Mouse (Mus musculus) lung, embryonic 16.5 days (tissue): ENCODE data around the gene Gnat2. TPM values are rescaled to one million over a fixed set of nuclear protein-coding genes. Genes with fewer than 3 reads are reported as not detected.

ENCODE experiments used
- ATAC-seq: fragments of 200-750 bp; cut with Nextera tagmentation; 2 replicates; pipeline ENCODE4 v1.8.0; 2017; ENCODE audit warnings: low read depth, mild to moderate bottlenecking, moderate library complexity
- H3K27ac ChIP-seq: fragments of 300-500 bp; sonication (generic); 2 replicates; pipeline ENCODE4 v1.5.1; 2014; ENCODE audit warnings: mild to moderate bottlenecking, control low read depth, low read length
- H3K27me3 ChIP-seq: fragments of 300-500 bp; sonication (generic); 2 replicates; pipeline ENCODE4 v1.6.1; 2014; ENCODE audit warnings: low read depth, low read length, mixed read lengths; ENCODE audit not compliant: control insufficient read depth, insufficient read depth
- H3K36me3 ChIP-seq: fragments of 300-500 bp; sonication (generic); 2 replicates; pipeline ENCODE4 v1.6.1; 2014; ENCODE audit warnings: low read length; ENCODE audit not compliant: control insufficient read depth, insufficient read depth
- H3K4me1 ChIP-seq: fragments of 300-500 bp; sonication (generic); replicated peaks from 2 replicates; pipeline ENCODE4 v1.6.1; 2014; ENCODE audit warnings: low read length, mixed read lengths; ENCODE audit not compliant: control insufficient read depth, insufficient read depth
- H3K4me2 ChIP-seq: fragments of 300-500 bp; sonication (generic); 2 replicates; pipeline ENCODE4 v1.6.1; 2014; ENCODE audit warnings: low read depth, low read length, control low read depth
- H3K4me3 ChIP-seq: fragments of 300-500 bp; sonication (generic); 2 replicates; pipeline ENCODE4 v1.5.1; 2014; ENCODE audit warnings: mild to moderate bottlenecking, low read length, control low read depth
- H3K9ac ChIP-seq: fragments of 300-500 bp; sonication (generic); 2 replicates; pipeline ENCODE4 v1.6.1; 2014; ENCODE audit warnings: low read length, control low read depth
- H3K9me3 ChIP-seq: fragments of 300-500 bp; sonication (generic); 2 replicates; pipeline ENCODE4 v1.6.1; 2016; ENCODE audit warnings: low read length; ENCODE audit not compliant: control insufficient read depth
- WGBS: fragments of 180-500 bp; shearing (Covaris S2); extraction: QIAGEN DNeasy Blood & Tissue Kit; methylation state at CpG from one replicate; pipeline ENCODE4 v1.1.7; 2014; 5-methylcytosine and 5-hydroxymethylcytosine counted together
- polyA plus RNA-seq: library from polyadenylated mRNA; unstranded; fragments of >200 nt; fragmentation: Nextera tagmentation; extraction: Ambion mirVana; gene quantifications from 2 replicates; pipeline ENCODE4 v1.2.1, GENCODE M21; 2015

Gene Gnat2
- polyA plus RNA-seq, 1 experiment from 2014 or later, result 0.80 TPM

DNA sequence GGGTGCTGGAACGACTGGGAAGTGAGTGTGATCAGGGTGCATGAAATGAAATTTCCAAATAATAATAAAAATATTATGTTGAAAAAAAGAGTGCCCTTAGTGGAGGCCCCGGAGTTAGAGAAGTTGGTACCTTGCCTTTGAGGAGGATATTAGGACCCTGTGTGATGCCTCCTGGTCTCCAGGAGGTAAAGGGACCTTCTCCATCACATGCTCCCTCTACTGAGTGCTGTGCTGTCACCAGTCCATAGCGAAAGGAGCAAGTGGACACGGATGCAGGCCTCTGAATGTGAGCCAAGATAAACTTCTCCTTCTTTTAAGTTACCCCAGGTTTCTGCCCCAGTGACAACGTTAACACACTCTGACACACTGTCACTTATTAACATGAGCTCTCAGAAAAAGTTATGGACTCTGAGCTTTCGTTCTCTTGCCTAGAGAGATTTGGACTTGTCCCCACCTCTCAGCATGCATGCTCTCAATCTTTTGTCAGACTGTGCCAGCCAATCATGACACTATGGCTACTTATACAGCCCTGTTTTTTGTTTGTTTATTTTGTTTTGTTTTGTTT, 25.1 kb upstream of the Gnat2 start:
- Histone ChIP-seq H3K9me3 (no peaks in the 10 kb centered on the region), H3K4me1 (no peaks in the 10 kb centered on the region), H3K9ac (no peak overlapping the region), H3K27ac (no peak overlapping the region), H3K4me3 (no peak overlapping the region), H3K27me3 (no peaks in the 10 kb centered on the region), H3K36me3 (no peaks in the 10 kb centered on the region), H3K4me2 (no peak overlapping the region)
- no peak for ATAC-seq
- 49% methylated on average over 6 of the region's 6 CpGs for WGBS

DNA sequence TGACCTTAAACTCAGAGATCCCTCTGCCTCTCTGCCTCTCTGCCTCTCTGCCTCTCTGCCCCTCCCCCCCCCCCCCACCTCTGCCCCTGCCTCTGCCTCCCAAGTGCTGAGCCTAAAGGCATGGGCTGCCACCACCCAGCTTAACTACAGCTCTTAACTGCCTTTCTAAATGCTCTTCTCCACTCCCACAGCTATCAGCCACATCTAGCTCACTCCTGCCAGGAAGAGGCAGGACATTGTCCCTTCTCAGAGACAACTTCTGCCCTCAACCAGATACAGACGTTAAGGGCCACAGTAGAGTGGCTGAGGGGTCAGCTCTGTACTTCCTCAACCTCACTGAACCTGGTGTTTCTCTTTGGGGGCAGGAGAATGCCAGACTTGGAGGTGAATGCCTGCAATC, 23.8 kb upstream of the Gnat2 start:
- ATAC-seq, result no peak
- Histone ChIP-seq H3K27ac (no peak overlapping the region), H3K9ac (no peak overlapping the region), H3K9me3 (no peaks in the 10 kb centered on the region), H3K4me2 (no peak overlapping the region), H3K36me3 (no peaks in the 10 kb centered on the region), H3K4me1 (no peaks in the 10 kb centered on the region), H3K4me3 (no peak overlapping the region), H3K27me3 (no peaks in the 10 kb centered on the region)
- WGBS, result 5% methylated on average over 1 of the region's 1 CpGs

DNA sequence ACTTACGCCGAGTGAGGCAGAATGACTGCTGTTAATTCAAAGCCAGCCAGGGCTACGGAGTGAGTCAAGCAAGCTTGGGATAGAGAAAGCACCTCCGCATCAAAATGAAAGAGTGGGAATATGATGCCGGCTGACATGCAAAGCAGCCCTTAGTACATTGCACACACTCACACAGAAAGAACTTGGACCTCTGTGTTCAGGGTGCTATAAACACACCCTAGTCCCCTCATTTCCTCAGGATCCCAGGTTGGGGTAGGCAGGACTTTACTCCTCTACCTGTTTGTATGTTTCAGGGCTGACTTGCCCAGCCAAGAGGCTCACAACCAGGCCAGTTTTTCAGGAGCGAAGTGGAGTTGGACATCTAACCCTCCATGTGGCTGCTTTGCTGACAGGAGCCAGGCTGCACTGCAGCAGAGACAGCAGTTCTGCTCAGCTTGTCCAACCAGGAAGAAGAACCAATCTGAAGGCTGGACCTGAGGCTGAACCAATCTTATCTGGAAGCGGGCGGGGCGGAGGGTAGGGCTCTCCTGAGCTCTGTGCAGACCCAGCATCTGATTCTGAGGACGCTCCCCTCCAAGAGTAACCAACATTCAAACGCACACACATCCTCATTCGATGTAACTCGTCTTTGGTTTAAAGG, 23.2 kb upstream of the Gnat2 start:
- Histone ChIP-seq H3K27ac (no peak overlapping the region), H3K36me3 (no peaks in the 10 kb centered on the region), H3K27me3 (no peaks in the 10 kb centered on the region), H3K9ac (no peak overlapping the region), H3K4me3 (no peak overlapping the region), H3K4me1 (no peaks in the 10 kb centered on the region), H3K4me2 (no peak overlapping the region), H3K9me3 (no peaks in the 10 kb centered on the region)
- 60% methylated on average over 13 of the region's 13 CpGs for WGBS
- peak; percentile 67 for ATAC-seq

DNA sequence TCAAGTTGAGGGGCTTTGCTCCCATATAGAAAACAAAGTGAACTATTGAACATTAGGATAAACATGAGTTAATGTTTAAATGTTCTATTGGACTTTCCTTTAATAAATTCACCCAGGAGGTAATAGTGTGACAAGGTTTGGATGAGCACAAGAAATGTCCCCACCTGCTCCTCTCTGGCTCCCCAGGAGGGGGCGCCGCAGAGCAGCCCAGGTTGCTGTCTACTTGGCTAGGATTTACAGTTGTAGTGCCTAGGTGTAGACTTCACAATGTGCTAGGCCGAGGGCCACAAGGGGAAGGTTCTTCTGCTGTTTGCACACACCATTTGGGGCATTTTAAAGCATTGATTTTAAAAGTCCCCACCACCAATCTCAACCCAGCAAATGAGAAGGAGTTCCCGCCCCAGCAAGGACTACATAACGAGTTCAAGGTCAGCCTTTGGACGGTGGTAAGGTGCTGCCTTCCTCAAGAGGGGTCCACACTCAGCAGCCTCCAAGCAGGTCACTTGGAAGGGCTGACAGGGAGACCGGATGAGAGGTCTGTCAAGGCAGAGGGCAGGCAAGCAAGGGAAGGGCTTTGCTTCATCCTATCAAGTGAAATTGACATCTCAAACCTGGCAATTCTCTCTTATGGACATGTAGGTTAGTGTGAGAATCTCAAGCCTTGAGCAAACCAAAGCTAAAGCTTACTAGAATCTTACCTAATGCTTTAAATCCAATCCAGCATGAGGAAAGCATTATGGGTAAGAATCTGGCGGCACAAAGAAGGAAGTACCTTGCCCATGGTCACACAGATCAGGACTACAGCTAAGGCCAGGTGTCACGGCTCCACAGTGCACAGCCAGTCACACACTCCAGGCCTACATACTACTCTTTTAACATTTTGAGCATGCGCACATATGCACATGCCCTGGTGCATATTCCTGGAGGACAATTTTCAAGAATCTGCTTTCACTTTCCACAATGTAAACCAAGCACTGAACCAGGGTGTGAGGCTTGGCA, 22.0 kb upstream of the Gnat2 start:
- no peak for ATAC-seq
- Histone ChIP-seq H3K4me2 (no peak overlapping the region), H3K4me3 (no peak overlapping the region), H3K27me3 (no peaks in the 10 kb centered on the region), H3K9me3 (no peaks in the 10 kb centered on the region), H3K27ac (no peak overlapping the region), H3K9ac (no peak overlapping the region), H3K4me1 (no peaks in the 10 kb centered on the region), H3K36me3 (peaks cover 10% of the 10 kb centered on the region)
- WGBS, result 58% methylated on average over 10 of the region's 10 CpGs

DNA sequence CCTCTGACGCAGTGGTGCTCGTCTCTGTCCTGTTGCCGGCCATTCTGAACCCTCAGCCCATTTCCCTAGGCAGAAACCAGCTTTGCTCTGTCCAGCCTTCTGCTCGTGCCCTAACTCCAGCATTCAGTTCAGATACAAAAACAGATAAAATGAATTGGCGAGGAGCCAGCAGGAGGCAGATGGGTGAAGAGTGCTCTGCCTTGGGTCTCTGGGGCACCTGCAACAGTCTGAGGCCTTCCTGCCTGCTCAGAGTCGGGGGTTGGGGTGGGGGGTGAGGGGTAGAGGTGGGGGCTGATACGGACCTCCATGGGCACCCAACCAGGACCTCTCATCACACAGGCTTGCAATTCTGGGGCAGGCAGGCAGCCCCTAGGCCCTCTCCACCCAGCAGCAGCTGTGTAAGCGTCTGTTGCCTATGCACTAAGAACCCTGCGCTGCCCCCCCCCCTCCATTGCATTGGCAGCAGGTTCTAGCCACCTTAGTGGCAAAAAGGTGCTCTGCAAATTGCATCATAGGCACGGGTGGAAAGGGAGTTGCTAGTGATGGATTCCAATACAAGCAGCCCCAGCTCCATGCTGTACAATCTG, 19.5 kb upstream of the Gnat2 start:
- Histone ChIP-seq H3K4me1 (no peaks in the 10 kb centered on the region), H3K27ac (no peak overlapping the region), H3K27me3 (no peaks in the 10 kb centered on the region), H3K9ac (no peak overlapping the region), H3K9me3 (no peaks in the 10 kb centered on the region), H3K4me3 (no peak overlapping the region), H3K36me3 (peaks cover 15% of the 10 kb centered on the region), H3K4me2 (no peak overlapping the region)
- ATAC-seq, result no peak
- WGBS, result 63% methylated on average over 10 of the region's 10 CpGs

DNA sequence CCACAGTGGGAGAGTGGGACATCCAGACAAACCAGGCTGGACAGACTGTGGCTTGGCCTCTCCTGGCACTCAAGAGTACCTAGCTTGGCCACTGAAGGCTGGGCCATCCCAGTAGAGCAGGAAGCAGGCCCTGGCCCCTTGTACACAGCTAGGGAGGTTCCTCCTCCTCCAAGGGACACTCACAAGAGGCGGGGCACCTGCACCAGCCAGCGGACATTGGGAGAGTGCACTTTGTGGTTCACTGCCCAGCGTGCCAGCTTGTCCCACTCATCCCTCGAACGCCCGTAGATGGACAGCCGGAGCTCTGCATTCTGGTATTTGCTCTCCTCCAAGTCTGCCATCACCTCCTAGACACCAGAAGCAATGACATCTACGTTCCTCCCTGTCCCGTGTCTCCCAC, 15.8 kb upstream of the Gnat2 start:
- WGBS, result 89% methylated on average over 9 of the region's 9 CpGs

DNA sequence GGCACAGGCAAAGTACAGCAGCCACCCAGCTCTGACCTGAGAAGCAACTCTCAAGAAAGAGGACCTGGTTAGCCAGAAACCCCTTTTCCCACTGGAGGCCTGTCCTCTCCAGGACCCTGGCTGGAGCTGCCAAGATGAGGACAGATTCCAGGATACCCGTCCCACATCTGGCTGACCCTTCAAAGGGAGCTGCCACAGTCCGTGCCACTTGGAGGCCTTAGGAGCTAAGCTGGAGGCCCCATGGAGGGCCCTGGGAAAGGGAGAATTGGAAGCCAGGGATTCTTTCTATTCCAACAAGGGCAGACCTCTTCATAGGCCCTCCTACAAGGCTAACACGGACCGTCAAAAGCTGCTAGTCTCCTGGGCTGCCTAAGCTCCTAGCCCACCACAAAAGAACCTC, 10.9 kb upstream of the Gnat2 start:
- H3K27ac ChIP-seq, result peak overlapping the region; percentile 26; the same call in 1 of the 2 replicates
- peak overlapping the region; percentile 21; the same call in 1 of the 2 replicates for H3K9ac ChIP-seq
- no peak for ATAC-seq
- WGBS, result 35% methylated on average over 4 of the region's 4 CpGs
- H3K36me3 ChIP-seq, result peaks cover 10% of the 10 kb centered on the region
- no peaks in the 10 kb centered on the region for H3K27me3 ChIP-seq
- no peak overlapping the region for H3K4me2 ChIP-seq
- no peak overlapping the region for H3K4me3 ChIP-seq
- H3K9me3 ChIP-seq, result no peaks in the 10 kb centered on the region
- H3K4me1 ChIP-seq, result peaks cover 29% of the 10 kb centered on the region

More for the DNA sequence above, 15.8 kb upstream of the Gnat2 start:
- Histone ChIP-seq H3K27me3 (no peaks in the 10 kb centered on the region), H3K9me3 (no peaks in the 10 kb centered on the region), H3K9ac (no peak overlapping the region), H3K4me1 (peaks cover 3% of the 10 kb centered on the region), H3K4me3 (no peak overlapping the region), H3K4me2 (no peak overlapping the region), H3K36me3 (peaks cover 23% of the 10 kb centered on the region), H3K27ac (no peak overlapping the region)
- ATAC-seq, result no peak

DNA sequence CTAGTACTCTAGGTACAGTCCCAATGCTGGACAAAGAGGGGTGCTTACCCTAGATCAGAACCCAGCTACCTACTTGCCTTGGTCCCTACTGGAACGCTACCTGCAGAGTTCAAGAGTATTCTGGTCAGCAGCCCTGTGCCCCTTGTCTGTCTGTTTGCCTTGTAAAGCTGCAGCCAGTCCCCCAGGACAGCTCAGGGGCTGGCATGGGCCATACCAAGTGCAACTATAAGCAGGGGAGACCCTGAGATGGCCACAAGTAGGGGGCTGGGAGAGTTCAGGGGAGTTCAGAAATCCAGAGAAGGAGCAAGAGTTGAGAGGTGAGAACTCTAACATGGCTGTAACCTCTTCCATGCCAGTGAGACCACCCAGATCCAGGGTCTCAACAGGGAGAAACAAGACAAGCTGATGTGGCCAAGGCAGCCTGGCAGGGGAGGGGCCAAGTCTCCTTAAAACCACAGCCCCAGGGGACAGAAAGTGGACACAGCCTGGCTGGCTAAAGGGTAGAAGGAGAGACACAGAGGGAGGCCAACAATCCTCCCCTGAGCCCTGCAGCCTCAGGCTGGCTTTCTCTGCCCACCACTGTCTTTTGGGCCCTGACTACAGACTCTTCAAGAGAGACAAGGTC, 10.2 kb upstream of the Gnat2 start:
- peak overlapping the region; percentile 40; the same call in 1 of the 2 replicates for H3K9ac ChIP-seq
- H3K4me1 ChIP-seq, result peaks cover 35% of the 10 kb centered on the region
- no peak for ATAC-seq
- no peak overlapping the region for H3K4me3 ChIP-seq
- H3K36me3 ChIP-seq, result peaks cover 8% of the 10 kb centered on the region
- H3K27ac ChIP-seq, result peak overlapping the region; percentile 26; the same call in 1 of the 2 replicates
- 47% methylated on average over 1 of the region's 1 CpGs for WGBS
- H3K9me3 ChIP-seq, result no peaks in the 10 kb centered on the region
- H3K27me3 ChIP-seq, result no peaks in the 10 kb centered on the region
- no peak overlapping the region for H3K4me2 ChIP-seq
